Mouse (Mus musculus): ENCODE results near the gene Hdac11. TPM values are rescaled to one million over a fixed set of nuclear protein-coding genes. Genes with fewer than 3 reads are reported as not detected.

Gene Hdac11
- polyA plus RNA-seq, 1 experiment from 2014 or later = 11.0 TPM

Other genes with a start within 250 kb of the Hdac11 start
- gene Iqsec1, start 168.0 kb upstream of the Hdac11 start, polyA plus RNA-seq (2014; fragmentation: Nextera tagmentation; extraction: Ambion mirVana) = 6.1 and 8.9 TPM in 2 replicates
- 6.7 and 8.9 TPM in 2 replicates for gene Nup210, start 39.8 kb upstream of the Hdac11 start, polyA plus RNA-seq (2014; fragmentation: Nextera tagmentation; extraction: Ambion mirVana)
- 61.9 and 76.6 TPM in 2 replicates for gene Fbln2, start 55.8 kb downstream of the Hdac11 start, polyA plus RNA-seq (2014; fragmentation: Nextera tagmentation; extraction: Ambion mirVana)

Measured in embryonic facial prominence, embryonic 11.5 days (tissue).